Mouse (Mus musculus) midbrain, postnatal 0 days (tissue): ENCODE results near the gene Tmem120b. TPM values are rescaled to one million over a fixed set of nuclear protein-coding genes. Genes with fewer than 3 reads are reported as not detected.
A peak's percentile ranks its signal among the peaks of the same experiment; 100 is the strongest.

ENCODE experiments used
- ATAC-seq: fragments of 200-750 bp; cut with Nextera tagmentation; 2 replicates; pipeline ENCODE4 v1.8.0; 2017; ENCODE audit warnings: moderate number of reproducible peaks, mild to moderate bottlenecking, moderate TSS enrichment, moderate library complexity; ENCODE audit not compliant: low FRiP score
- DNase-seq: peaks from one replicate; pipeline ENCODE4 v3.0.0-alpha.2; 2015; ENCODE audit warnings: low spot score
- H3K27ac ChIP-seq: fragments of 300-500 bp; sonication (generic); 2 replicates; pipeline ENCODE4 v1.5.1; 2014; ENCODE audit warnings: low read depth, mild to moderate bottlenecking, low read length, mixed read lengths
- H3K27me3 ChIP-seq: fragments of 300-500 bp; sonication (generic); 2 replicates; pipeline ENCODE4 v1.6.1; 2014; ENCODE audit warnings: low read length, control low read depth, mixed read lengths; ENCODE audit not compliant: insufficient read depth
- H3K36me3 ChIP-seq: fragments of 300-500 bp; sonication (generic); 2 replicates; pipeline ENCODE4 v1.6.1; 2014; ENCODE audit warnings: low read length, control low read depth, mixed read lengths; ENCODE audit not compliant: insufficient read depth
- H3K4me1 ChIP-seq: fragments of 300-500 bp; sonication (generic); 2 replicates; pipeline ENCODE4 v1.6.1; 2014; ENCODE audit warnings: mild to moderate bottlenecking, control low read depth, antibody characterized with exemption, low read length, mixed read lengths; ENCODE audit not compliant: insufficient read depth
- H3K4me2 ChIP-seq: fragments of 300-500 bp; sonication (generic); 2 replicates; pipeline ENCODE4 v1.6.1; 2014; ENCODE audit warnings: low read depth, mild to moderate bottlenecking, low read length, mixed read lengths; ENCODE audit not compliant: poor library complexity, severe bottlenecking
- H3K4me3 ChIP-seq: fragments of 300-500 bp; sonication (generic); 2 replicates; pipeline ENCODE4 v1.5.1; 2014; ENCODE audit warnings: low read depth, mild to moderate bottlenecking, low read length, moderate library complexity
- H3K9ac ChIP-seq: fragments of 300-500 bp; sonication (generic); replicated peaks from 2 replicates; pipeline ENCODE4 v1.6.1; 2014; ENCODE audit warnings: mild to moderate bottlenecking, low read length, moderate library complexity, mixed read lengths; ENCODE audit not compliant: poor library complexity, severe bottlenecking
- H3K9me3 ChIP-seq: fragments of 300-500 bp; sonication (generic); 2 replicates; pipeline ENCODE4 v1.6.1; 2016; ENCODE audit warnings: low read length, control low read depth
- CTCF ChIP-seq: IDR thresholded peaks from 2 replicates; pipeline ENCODE4 v1.5.1; 2016; ENCODE audit warnings: antibody characterized with exemption, mild to moderate bottlenecking
- WGBS: fragments of 180-500 bp; shearing (Covaris S2); extraction: QIAGEN DNeasy Blood & Tissue Kit; methylation state at CpG from one replicate; pipeline ENCODE4 v1.1.7; 2014; 5-methylcytosine and 5-hydroxymethylcytosine counted together
- polyA plus RNA-seq: library from polyadenylated mRNA; unstranded; fragments of >200 nt; fragmentation: Nextera tagmentation; extraction: Ambion mirVana; gene quantifications from 2 replicates; pipeline ENCODE4 v1.2.1, GENCODE M21; 2015
- total RNA-seq: library from RNA; depleted of rRNA; stranded (reverse); fragments of >200 nt; gene quantifications from 2 replicates; pipeline ENCODE4 v1.2.3, GENCODE M21; 2014

Tmem120b gene
- total and polyA plus RNA-seq, 2 experiments from 2014 or later: 13.3 to 19.7 TPM

DNA sequence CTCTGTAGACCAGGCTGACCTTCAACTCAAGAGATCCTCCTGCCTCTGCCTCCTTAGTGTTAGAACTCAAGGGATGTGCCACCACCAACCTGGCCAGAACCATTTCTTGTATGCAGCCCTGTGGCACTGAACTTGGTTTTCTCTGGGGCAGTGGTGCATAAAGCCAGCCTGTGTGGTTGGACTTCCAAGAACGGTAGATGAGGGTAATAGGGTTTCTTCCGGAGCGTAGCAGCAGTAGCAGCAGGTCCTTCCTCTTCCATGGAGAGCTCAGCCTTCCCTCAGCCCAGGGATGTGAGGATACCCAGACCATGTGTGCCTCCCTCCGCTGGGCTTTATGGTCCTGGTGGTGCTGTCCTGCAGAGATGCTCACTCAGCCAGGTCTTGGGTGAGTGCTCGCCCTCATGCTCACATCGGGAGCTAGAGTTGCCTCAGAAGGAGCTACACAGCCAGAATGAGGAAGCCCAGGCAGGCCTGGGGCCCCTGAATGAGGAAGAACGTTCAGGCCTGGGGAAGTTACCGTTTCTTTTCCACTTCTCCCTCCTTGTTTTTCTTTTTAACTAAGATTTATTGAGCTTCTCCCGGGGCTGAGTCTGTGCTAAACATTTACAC lies 43.1 kb upstream of the Tmem120b start:
- ATAC-seq (no peak), DNase-seq (no peak)
- Histone ChIP-seq H3K4me1 (no peaks in the 10 kb centered on the region; the same call in 1 of the 2 replicates), H3K36me3 (0 out of 2 replicates have a peak, but pooled peaks cover 5% of the 10 kb centered on the region), H3K27ac (no peak overlapping the region), H3K9ac (no peak overlapping the region), H3K27me3 (no peaks in the 10 kb centered on the region), H3K9me3 (no peaks in the 10 kb centered on the region), H3K4me2 (no peak overlapping the region), H3K4me3 (no peak overlapping the region)
- WGBS: 85% methylated on average over 9 of the region's 9 CpGs
- TF ChIP-seq CTCF: no peak

DNA sequence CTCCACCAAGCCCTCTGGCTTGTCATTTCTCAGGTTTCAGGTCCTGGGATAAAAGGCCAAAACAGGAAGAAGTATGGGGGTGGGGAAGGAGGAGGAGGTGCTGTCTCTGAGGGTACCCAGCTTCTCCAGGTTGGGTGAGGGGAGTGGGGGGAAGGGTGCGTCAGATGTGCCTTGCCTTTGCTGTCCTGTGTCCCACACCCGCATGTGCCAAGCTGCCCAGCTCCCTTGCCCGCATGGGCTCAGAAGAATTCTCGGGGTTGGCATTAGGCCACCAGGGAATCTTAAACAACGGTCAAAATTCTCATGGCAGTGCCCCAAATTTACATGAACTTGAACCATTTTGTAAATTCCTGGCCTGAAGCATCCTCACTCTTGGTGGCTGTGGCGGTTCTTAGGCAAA lies 41.8 kb upstream of the Tmem120b start:
- no peak overlapping the region for H3K9ac ChIP-seq
- 0 out of 2 replicates have a peak, but pooled peaks cover 5% of the 10 kb centered on the region for H3K36me3 ChIP-seq
- no peak overlapping the region for H3K27ac ChIP-seq
- WGBS: 64% methylated on average over 6 of the region's 6 CpGs
- DNase-seq (no peak), ATAC-seq (no peak)
- no peaks in the 10 kb centered on the region; the same call in 1 of the 2 replicates for H3K4me1 ChIP-seq
- no peak for TF ChIP-seq CTCF
- H3K4me3 ChIP-seq: no peak overlapping the region
- H3K4me2 ChIP-seq: no peak overlapping the region
- H3K9me3 ChIP-seq: no peaks in the 10 kb centered on the region
- H3K27me3 ChIP-seq: no peaks in the 10 kb centered on the region

DNA sequence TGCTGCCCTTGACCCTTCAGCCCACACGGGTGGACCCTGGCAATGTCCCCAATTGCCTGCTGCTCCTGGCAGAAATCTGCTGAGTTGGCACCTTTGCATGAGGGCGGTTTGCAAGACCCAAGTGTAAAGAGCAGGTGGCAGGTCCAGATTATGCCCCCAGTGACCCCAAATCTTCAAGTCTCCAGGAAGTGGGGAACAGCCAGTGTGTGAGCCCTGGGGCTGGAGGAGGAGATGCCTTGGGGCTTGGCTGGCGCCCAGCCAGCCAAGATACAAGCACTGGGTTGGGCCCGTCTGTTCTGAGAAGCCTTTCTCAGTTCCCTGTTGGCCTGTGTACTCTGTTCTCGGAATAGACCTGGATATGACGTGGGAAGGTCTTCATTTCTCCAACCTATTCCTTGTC lies 40.8 kb upstream of the Tmem120b start:
- WGBS: 65% methylated on average over 6 of the region's 6 CpGs
- Histone ChIP-seq H3K36me3 (0 out of 2 replicates have a peak, but pooled peaks cover 5% of the 10 kb centered on the region), H3K27me3 (no peaks in the 10 kb centered on the region), H3K27ac (no peak overlapping the region), H3K9ac (no peak overlapping the region), H3K4me3 (no peak overlapping the region), H3K9me3 (no peaks in the 10 kb centered on the region), H3K4me2 (no peak overlapping the region), H3K4me1 (no peaks in the 10 kb centered on the region; the same call in 1 of the 2 replicates)
- no peak for TF ChIP-seq CTCF
- no peak for ATAC-seq
- no peak for DNase-seq

DNA sequence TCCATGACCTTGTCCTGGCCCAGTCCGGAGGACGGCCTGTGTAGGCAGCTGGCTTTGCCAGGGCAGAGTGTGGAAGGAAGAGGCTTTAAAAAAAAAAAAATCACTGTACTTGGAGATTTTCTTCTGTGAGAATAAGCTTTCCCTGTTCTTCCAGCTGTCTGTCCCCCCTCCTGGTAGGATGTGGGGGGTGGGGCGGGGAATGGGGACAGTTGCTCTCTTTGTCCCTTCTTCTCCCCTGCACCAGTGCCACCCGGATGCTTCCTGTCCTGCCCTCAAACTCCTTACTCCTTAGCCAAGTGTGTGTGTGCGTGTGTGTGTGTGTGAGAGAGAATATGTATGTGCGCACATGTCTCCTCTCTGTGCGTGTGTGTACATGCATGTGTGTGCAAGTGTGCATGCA lies 38.5 kb upstream of the Tmem120b start:
- H3K27ac ChIP-seq: no peak overlapping the region
- 92% methylated on average over 7 of the region's 7 CpGs for WGBS
- no peak for TF ChIP-seq CTCF
- H3K4me1 ChIP-seq: no peaks in the 10 kb centered on the region; the same call in 1 of the 2 replicates
- ATAC-seq (no peak), DNase-seq (no peak)
- H3K9ac ChIP-seq: no peak overlapping the region
- no peaks in the 10 kb centered on the region for H3K27me3 ChIP-seq
- no peaks in the 10 kb centered on the region for H3K9me3 ChIP-seq
- no peak overlapping the region for H3K4me2 ChIP-seq
- H3K36me3 ChIP-seq: 0 out of 2 replicates have a peak, but pooled peaks cover 5% of the 10 kb centered on the region
- no peak overlapping the region for H3K4me3 ChIP-seq

DNA sequence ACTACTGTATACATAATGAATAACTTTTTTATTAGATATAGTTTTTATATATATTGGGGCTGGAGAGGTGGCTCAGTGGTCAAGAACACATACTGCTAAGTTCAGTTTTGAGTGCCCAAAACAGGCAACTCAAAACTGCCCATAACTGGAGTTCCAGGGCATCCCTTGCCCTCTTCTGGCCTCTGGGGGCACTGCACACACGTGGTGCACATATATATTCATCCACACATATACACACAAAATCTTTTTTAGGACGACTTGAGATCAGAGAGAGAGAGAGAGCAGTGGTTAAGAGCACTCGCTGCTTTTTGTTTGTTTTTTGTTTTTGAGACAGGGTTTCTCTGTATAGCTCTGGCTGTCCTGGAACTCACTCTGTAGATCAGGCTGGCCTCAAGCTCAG lies 36.9 kb upstream of the Tmem120b start:
- Histone ChIP-seq H3K27me3 (no peaks in the 10 kb centered on the region), H3K9me3 (no peaks in the 10 kb centered on the region), H3K36me3 (0 out of 2 replicates have a peak, but pooled peaks cover 5% of the 10 kb centered on the region), H3K9ac (no peak overlapping the region), H3K4me3 (no peak overlapping the region), H3K4me1 (no peaks in the 10 kb centered on the region; the same call in 1 of the 2 replicates), H3K4me2 (no peak overlapping the region), H3K27ac (no peak overlapping the region)
- DNase-seq (no peak), ATAC-seq (no peak)
- 88% methylated on average over 3 of the region's 3 CpGs for WGBS
- 0 out of 2 replicates have a peak, but pooled peaks have one; percentile 2 for TF ChIP-seq CTCF

DNA sequence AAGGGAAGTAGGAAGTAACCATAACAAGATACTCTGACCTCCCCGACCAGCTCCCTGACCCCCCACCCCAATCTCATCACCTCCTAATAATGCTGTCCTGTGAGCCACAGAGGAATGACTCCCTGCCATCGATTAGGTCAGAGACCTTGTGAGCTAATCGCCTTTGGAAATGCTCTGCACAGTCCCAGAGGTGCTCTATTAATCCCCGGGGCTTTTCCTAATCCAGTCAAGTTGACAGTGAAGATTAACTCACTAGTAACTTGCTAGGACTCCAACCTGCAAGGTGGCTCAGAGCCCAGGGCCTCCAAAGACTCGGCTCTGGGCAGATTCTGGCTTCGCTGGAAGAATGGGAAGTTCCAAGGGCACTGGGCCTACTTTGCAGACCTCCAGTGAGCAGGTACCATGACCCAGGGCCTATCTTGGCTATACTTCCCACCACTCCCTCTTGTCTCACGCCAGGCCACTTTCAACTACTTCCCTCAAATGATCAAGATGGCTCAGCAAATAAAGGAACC lies 34.5 kb upstream of the Tmem120b start:
- H3K4me2 ChIP-seq: no peak overlapping the region
- H3K4me1 ChIP-seq: no peaks in the 10 kb centered on the region
- no peak overlapping the region for H3K9ac ChIP-seq
- no peak for TF ChIP-seq CTCF
- no peak overlapping the region for H3K27ac ChIP-seq
- ATAC-seq: no peak
- no peak for DNase-seq
- H3K9me3 ChIP-seq: no peaks in the 10 kb centered on the region
- H3K4me3 ChIP-seq: no peak overlapping the region
- H3K27me3 ChIP-seq: no peaks in the 10 kb centered on the region
- 65% methylated on average over 7 of the region's 7 CpGs for WGBS
- H3K36me3 ChIP-seq: 0 out of 2 replicates have a peak, but pooled peaks cover 5% of the 10 kb centered on the region
